Mouse (Mus musculus) testis, adult 2 months (tissue): ENCODE results near the gene Icam1.

ENCODE experiments used
- CTCF ChIP-seq: fragments of 200-500 bp; IDR thresholded peaks from 2 replicates; pipeline ENCODE4 v1.5.1; 2012; ENCODE audit warnings: low read depth, mild to moderate bottlenecking, inconsistent platforms, low read length, moderate library complexity; ENCODE audit not compliant: control insufficient read depth, insufficient read depth, insufficient replicate concordance
- POLR2A ChIP-seq: fragments of 200-500 bp; IDR thresholded peaks from 2 replicates; pipeline ENCODE4 v1.6.1; 2012; ENCODE audit warnings: low read depth, mild to moderate bottlenecking, inconsistent platforms, low read length, moderate library complexity; ENCODE audit not compliant: control insufficient read depth

DNA sequence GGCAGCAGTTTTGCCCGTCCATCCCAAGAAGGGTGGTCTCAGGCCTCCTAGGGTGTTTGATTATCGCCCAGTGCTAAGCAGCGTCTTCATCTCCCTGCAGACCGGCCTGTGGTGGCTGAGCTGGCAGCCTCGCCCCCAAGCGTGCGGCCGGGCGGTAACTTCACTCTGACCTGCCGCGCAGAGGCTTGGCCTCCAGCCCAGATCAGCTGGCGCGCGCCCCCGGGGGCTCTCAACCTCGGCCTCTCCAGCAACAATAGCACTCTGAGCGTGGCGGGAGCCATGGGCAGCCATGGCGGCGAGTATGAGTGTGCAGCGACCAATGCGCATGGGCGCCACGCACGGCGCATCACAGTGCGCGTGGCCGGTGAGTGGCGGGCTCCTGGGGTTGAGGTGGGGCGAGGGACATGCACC, 21.7 kb downstream of the Icam1 start:
- TF ChIP-seq CTCF (no peak), POLR2A (no peak)
